Mouse (Mus musculus) gastrocnemius, postnatal 25 days (tissue): Measurements from ENCODE around the gene Itih3. TPM values are rescaled to one million over a fixed set of nuclear protein-coding genes. Genes with fewer than 3 reads are reported as not detected.

ENCODE experiments used
- DNase-seq: peaks from one replicate; pipeline ENCODE4 v3.0.0; 2022
- total RNA-seq, 2 experiments: library from RNA; stranded (reverse); gene quantifications; 1 replicate in 1 of 2; 2 replicates in 1 of 2; pipeline ENCODE4 v1.2.3; 2021

Gene Itih3
- total RNA-seq, 2 experiments from 2014 or later = 0.28 to 0.32 TPM

DNA sequence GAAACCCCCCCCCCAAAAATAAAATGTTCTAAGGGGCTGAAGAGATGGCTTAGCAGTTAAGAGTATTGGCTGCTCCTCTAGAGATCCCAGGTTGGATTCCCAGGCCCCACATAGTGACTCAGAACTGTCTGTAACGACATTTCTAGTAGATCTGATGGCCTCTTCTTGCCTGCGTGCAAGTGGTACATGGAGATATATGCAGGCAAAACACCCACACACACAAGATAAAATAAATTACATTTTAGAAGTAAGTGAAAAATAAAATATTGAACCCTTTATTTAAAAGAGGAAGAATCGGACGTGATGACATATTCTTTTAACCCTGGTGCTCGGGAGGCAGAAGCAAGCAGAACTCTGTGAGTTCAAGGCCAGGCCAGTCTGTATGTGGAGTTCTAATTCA, 20.9 kb downstream of the Itih3 start:
- no peak for DNase-seq

DNA sequence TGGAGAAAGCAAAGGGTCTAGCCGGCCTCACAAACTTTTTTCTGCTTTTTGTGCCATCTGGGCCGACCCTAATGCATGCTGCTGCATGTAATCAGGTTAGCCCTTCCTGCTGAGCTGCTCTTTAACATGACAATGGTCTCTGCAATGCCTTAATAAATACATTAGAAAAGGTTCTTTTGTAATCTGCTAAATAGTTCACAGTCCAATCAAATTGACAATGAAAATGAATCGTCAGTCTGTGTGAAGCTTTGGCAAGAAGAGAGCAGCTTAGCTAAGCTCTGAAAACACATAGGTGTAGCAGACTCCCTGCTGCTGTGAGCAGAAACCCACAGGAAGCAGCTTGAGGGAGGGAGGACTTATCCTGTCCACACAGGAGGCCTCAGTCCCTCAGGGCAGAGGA, 23.6 kb downstream of the Itih3 start:
- DNase-seq = no peak

DNA sequence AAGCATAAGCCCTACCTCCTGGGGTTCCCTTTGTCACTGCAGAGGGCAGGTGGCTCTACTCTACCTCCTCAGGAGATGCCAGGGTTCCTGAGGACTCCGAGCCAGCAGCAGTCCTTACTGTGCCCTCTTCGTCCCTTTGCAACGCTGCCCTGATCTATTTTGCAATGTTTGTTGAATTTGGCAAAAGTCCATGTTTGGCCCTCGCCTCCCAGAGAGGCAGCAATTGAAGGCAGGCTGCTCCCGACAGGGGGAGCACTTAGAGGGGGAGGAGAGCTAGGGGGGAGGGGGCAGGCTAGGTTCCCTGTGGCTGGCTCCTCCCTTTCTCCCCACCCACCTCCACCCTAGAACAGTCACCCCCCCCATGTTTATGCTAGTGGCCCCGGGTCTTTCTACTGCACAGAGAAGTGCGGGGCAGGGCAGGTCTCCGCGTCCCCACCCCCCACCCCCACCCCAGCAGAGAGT, 35.3 kb downstream of the Itih3 start:
- DNase-seq = peak; percentile 55

DNA sequence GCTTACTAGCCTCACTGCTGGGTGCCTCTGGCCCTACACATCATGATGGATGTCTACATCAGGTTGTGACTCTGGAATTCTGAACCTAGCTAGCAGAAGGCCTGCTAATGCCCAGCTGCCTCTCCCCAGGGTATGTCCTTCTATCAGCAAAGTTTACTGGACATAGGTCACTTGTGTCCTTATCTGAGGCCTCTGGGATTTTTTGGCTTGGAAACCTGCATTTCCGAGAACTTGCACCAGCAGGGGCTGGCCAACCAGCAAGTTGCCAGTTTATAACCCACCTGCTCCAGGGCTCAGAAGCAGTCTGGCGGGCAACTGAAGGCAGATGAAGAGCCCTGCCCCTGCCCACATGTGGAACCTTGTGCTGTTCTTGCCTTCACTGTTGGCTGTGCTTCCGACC, 37.4 kb downstream of the Itih3 start, which contains the start of gene Itih4:
TSS of gene Itih4 (plus strand) at position 273 of the 400 bp plus-strand sequence.
- DNase-seq = no peak

DNA sequence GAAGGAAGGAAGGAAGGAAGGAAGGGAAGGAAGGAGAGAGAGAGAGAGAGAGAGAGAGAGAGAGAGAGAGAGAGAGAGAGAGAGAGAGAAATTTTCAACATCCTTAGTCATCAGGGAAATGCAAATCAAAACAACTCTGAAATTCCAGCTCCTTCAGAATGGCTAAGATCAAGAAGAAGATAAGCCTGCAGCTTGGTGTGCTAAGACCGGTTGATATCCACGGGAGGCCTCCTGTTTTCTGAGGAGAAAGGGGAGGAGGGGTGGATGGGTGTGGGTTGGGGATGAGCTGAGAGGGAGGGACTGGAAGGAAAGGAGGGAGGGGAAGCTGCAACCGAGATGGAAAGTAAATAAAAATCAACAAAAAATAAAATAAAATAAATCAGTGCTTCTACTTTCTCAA, 38.3 kb downstream of the Itih3 start:
- DNase-seq = no peak

DNA sequence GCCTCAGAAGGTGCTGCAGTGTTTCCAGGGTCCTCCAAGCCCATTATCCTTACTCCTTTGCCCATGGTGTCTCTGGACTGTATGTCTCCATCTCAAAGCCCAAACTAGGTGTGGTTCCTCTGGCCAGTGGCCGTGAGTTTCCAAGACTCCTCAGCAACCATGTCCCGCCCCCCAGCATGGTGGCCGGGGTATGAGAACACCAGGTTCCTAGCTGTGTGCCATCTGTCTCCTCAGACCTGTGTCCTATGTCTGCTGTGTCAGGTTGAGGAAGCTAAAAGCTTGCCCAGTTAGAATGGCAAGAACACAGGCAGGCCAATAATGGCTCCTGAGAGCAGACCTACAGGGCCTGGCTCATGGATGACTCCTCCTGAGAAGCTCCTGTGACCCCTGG, 41.8 kb downstream of the Itih3 start:
- DNase-seq = peak; percentile 24

DNA sequence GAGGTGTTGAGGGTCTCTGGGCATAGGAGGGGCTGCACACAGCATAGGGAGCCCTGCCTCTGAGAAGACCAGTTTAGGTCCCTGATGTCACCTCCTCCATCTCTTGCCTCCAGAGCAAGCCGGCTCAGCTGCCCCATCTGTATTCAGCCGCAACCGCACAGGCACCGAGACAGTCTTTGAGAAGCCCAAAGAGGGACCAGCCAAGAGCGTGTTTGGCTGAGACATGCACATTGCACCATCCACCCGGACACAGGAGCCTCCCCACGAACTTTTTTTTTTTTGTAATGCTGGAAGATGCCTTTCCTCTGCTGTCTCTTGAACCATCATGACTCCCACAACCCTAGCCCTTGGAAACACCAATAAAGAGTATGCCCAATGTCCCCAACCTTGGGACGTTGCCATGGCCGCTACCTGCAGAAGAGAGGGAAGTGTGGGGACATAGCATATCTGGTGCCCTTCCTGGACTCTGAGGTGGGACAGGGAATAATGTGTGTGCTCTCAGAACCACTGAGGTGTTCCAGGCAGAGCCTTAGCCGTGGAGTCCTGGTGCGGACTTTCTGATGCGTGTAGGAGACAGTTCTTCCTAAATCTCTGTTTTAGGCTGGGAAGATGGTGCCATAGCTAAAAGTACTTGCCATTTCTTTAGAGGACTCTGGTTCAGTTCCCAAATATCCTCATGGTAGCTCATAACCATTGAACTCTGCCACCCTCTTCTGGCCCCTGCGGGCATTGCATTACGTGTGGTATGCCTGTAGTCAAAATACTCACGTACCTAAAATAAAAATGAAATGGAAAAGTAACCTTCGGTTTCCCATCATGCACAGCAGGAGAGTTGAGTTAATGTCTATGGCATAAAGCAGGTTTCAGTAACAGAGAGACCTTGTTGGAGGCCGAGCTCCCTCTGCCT, 42.5 kb downstream of the Itih3 start:
- DNase-seq = peak; percentile 47

DNA sequence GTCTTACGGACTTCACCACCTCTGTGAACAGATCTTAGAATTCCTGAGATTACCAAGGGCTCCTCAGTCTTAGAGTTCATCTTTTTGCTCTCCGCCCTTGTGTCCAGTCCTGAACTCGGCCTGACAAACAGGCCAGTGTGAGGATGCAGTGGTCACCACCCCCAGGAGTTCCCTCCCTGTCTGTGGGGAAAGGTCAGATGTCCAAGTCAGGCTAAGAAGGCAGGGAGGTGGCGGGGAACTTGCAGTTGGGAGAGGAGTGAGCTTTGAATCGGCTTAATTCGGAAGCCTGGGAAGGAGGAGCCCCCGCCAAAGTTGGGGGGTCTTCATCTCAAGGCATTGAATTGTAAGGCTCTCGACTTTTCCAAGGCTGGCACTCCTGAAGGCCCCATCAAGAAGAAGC, 43.3 kb downstream of the Itih3 start:
- peak; percentile 28 for DNase-seq

DNA sequence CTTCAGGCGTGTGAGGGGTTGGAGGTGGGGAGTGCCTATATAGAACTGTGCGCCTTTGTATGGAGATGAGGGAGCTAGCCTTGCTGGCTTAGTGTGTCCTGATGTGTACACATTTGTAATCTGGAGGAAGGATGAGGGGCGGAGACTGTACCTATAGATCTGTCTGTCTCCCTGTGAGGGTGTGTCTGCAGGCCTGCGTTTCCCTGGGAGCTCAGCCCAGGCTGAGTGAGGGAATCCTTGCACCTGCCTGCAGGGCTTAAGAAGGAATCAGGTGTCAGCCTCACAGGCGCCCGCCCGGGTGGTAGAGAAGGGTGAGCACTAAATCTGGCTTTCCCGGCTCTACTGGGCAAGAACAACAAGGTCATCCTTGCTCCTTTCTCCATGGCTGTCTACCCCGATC, 43.8 kb downstream of the Itih3 start:
- peak; percentile 66 for DNase-seq

DNA sequence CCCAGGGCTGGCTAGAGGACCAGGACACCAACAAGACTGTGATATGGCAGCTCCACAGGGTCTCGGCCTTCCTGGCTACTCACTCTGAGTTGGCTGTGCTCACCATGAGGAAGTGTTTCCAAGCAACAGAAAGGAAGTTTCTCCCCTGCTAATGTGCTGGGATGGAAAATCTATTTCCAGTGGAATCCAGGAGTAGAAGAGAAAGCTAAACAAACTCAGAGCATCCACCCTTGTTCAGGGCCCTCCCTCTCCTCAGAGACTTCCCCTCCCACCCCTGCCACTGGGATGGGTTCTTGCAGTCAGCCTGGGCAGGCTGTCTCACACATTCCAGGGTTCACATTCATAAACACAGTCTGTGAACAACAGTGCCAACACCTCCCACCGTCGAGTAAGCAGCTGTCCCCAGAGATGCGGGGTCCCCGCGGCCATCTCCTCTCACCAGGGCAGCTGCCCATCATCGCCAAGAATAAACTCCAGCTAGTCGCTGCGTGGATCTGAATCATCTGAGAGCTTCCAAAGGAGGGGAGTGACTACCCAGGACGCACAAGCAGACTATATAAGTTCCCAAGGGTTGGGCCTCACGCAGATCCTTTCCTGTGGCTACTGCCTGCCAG, 44.5 kb downstream of the Itih3 start, which contains the start of gene Mustn1:
TSS of gene Mustn1 (plus strand) at position 243 of the 614 bp plus-strand sequence.
- DNase-seq = peak; percentile 76

DNA sequence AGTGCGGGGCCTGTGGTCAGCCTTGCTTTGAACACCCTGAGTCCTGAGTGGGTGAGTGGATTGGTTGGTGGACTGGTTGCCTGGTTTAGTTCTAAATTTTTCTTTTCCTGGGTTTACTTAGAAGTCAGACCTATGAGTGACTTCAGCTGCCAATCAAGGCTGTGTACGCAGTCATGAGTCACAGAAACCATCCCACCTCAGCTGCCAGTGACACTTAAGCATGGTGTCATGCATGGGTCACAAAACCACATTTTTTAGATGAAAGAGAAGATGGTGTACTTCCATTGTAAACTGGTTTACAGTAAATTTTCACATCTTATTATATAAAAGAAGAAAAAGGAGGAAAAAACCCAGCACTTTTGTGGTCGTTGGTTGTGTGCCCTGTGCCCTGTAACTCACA, 45.7 kb downstream of the Itih3 start:
- DNase-seq = no peak

DNA sequence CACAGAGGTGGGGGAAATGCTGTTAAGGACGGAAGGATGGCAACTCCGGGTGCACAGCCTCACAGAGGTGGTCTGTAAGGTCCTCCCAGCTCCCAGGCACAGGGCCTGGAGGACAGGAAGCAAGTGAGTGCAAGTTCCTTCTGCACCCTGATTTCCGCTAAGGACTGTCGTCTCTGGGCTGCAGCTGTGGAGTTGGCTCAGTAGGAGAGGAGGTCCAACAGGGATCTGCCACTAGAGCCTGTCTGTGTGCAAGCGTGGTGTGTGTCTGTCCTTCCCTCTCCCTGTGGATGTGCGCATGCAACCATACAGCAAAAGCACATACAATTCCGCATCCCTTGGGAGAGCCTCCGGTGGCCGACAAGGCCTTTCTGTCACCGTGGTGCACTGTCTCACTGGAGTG, 47.1 kb downstream of the Itih3 start:
- no peak for DNase-seq

DNA sequence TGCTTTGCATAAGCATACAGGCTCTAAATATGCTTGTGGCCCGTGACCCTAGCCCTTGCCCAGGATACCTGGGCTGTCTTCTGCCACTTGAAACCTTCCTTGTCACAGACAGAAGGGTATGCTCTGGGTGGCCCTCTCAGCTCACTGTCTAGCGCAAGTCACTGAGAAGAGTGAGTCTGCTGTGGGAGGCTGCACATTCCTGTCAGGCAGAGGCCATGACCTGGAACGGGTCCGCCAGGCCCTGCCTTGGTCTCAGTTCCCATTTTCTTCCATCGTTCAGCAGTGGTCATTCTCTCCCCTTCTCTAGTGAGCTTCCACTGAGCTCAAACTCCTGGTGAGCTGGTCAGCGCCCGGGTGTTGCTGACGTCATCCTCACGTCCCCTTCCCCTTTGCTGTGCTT, 47.6 kb downstream of the Itih3 start:
- DNase-seq = no peak

DNA sequence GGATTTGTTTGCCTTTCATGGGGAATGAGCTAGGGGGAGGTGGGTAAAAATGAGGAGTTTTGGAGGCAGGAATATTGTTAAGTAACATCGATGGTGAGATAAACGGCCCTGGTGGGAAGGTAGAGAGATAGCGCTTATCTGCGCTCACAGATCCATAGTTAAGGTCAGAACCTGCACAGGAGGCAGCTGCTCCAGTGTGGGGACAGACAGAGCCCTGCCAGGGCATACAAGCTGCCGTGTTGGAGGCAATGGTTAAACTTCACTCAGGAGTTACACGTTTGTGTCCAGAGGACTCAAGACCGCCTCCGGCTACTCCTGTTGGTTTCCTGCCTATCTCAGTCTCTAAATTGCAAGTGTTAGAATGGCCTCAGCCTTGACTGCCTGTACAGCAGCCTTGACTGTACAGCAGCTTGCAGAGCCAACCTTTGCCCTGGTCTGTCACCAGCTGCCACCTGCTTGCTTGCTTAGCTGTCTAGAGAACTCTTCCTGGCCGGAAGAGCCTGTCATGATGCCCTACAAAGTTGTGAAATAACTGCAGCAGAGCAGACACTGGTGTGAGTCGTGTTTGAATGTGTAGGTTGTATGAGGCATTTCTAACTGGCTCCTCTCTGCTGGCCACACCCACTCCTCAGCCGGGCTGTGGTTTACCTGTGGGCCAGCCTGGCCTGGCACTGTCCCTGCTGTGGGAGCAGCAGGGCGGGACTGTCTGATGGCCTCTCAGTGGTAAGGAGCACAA, 48.3 kb downstream of the Itih3 start:
- DNase-seq = no peak

DNA sequence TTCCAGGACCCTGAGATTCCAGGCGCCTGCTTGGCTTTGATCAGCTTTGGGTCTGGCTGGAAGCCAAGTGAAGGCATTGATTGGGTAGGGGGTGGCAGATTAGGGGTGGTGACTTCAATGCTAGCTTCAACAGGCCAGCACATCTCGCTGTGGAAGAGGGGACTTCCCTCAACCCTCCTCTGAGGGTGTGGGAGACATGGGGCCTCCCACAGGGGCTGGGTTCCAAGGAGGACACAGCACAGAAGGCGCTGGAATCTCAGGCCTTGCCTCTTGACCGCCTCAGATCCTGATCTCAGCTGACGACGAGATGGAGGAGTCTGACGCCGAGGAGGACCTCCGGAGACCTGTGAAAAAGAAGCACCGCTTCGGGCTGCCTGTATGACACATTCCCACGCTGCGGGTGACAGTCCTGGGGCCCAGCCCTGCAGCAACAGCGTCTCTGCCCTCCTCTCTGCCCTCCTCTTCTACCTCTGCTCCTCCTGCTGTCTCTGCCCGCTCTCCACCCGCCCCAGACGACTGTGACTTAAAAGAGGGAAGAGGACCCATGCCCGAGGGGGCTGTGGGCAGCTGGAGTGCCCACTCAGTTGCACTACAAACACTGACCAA, 49.4 kb downstream of the Itih3 start:
- no peak for DNase-seq

DNA sequence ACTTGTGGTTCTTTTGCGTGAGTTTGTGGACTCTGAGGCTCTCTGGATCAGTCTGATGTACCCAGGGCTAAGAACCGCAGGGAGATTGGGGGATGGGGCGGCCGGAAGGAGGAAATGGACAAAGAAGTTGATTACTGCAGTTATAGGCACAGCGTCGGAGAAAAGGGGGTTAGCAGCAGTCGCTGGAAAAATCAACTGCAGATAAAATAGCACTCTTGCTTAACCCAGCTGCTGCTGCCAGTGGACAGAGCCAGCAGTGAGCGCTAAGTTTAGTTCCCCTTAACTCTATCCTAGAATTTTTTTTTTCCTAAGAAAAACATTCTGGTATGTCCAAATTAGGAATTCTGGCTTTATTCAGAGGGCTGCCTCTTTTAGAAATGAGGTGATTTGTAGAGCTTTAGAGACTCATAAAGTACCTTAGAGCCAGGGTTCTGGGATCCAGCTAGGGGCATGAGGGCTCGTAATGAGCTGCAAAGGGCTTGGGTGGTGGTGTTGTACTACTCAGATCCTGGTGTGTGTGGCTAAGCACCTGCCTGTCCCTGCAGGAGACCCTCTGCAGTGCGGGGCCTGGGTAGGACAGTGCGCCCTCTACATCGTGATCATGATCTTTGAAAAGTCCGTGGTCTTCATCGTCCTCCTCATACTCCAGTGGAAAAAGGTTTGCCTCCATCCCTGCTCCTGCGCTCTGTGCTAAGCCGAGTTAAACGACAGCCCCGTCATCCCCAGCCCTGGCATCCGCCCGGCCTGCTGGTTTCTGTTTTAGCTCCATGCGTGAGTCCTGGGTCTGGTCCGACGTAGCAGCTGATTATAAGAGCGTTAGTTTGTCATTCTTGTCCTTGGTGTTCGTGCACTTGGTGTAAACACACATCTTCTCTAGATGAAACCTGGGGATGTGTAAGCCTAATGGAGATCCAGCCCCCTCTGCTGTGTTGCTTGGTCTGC, 53.1 kb downstream of the Itih3 start:
- peak; percentile 39 for DNase-seq

DNA sequence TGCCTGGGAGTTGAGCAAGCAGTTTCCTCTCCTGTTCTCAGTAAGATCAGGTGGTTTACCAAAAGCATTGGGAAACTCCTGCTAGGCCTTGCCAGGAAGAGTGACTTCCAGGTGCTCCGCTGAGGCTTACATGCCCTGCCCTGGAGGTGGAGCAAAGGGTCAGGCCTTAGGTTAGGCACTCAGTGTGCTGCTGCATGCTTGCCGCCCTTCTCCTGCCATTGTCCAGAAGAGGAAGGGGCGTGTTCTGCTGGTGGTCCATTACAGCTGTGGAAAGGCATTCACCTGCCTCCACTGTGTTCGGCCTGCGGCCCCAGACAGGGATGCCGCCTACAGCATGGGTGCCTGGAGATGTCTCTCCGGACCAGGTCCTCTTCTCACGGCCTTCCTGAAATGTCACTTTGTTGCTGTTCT, 54.2 kb downstream of the Itih3 start:
- peak; percentile 76 for DNase-seq

DNA sequence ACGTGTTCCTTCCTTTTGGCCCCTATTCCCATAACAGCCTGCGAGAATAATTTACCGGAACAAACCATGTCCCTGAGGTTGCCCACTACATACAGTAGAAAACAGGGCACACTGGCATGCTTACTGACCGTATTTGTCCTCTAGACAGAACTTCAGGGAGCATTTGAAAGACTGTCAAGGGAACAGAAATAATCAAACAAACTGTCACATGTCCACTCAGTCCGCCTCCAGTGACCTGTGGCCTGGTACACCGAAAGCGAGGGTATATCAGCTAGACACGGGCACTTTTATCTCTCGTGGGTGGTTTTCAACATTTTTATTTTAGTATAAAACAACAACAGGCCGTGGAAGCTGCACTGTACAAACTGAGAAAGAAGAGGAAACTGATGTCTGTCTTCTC, 54.7 kb downstream of the Itih3 start:
- no peak for DNase-seq

DNA sequence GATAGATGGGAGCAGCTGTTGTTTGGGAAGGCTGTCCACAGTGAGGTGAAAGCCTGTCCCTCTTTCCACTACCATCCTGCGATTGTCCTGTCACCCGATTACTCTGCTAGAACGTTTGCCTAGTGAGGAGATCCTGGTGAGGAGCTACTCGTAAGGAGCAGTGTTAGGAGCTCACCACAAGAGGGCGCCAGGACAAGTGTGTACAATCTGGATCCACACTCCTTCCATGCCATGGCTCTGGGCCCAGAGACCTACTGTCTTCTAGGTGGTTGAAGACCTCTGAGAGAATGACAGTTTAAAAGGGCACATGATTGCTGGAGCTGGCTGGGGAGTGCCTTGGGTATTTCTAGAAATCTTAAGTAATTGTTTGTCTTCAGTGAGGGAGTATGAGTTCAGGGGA, 56.5 kb downstream of the Itih3 start:
- peak; percentile 70 for DNase-seq

DNA sequence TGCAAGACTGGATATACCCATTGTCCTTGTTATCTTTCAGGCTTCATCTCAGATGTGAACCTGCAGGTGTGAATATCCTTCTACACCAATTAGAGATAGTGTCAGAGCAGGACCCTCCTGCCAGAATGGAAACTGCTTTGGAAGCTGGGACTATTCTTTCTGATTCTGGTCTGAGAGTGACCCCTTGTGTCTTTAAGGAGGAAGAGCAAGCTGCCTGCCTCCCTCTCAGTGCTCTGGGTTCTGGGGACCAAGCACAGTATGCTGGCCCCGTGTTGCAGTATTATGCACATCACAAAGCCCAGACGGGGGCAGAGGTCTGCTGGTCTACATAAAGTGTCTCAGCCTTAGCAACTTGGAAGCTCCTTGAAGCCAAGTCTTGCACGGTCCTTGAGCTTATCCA, 58.2 kb downstream of the Itih3 start:
- DNase-seq = no peak

DNA sequence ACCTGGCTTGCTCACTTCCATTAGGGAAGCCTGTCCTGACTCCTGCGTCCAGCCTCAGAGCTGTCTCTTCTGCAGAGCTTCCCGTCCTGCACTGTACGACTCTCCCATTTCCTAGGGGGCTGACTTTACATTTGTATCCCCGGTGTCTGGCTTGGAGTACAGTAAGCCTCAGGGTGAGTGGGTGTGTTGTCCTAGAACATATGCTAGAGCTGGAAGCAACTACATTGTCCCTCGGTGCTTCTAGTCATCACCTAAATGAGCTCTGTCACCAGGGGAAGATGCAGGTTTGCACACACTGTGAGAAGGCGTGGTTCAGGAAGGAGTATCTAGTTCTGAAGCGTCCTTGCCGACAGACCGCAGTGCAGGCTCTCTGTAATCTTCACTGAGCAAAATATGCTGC, 61.2 kb downstream of the Itih3 start:
- no peak for DNase-seq
